Mouse (Mus musculus) CH12.LX (cell line): ENCODE data around the gene Catsperz. TPM values are rescaled to one million over a fixed set of nuclear protein-coding genes. Genes with fewer than 3 reads are reported as not detected.

ENCODE experiments used
- DNase-seq: peaks from one replicate; pipeline ENCODE4 v3.0.0-alpha.2; 2013; ENCODE audit errors: extremely low read depth
- H3K27ac ChIP-seq: 2 replicates; pipeline ENCODE4 v1.5.1; 2012; ENCODE audit warnings: low read depth, mild to moderate bottlenecking, control low read depth, moderate library complexity; ENCODE audit not compliant: insufficient read depth
- H3K27me3 ChIP-seq: replicated peaks from 2 replicates; pipeline ENCODE3; 2012; ENCODE audit warnings: inconsistent platforms
- H3K36me3 ChIP-seq, 2 experiments: replicated peaks in 1 of 2; 2 replicates each; pipeline versions ENCODE3 to v1.6.1; 2012; ENCODE audit warnings: inconsistent platforms in 1 of 2, low read length in 1 of 2, mild to moderate bottlenecking in 1 of 2, mixed read lengths in 1 of 2, moderate library complexity in 1 of 2; ENCODE audit not compliant: control insufficient read depth in 1 of 2, insufficient read depth in 1 of 2
- H3K4me1 ChIP-seq, 2 experiments: 2 replicates each; pipeline ENCODE4 v1.6.1; 2012; ENCODE audit warnings: inconsistent platforms in 1 of 2, moderate library complexity in 1 of 2; ENCODE audit not compliant: insufficient read depth in 2 of 2, control insufficient read depth in 1 of 2
- H3K4me2 ChIP-seq: 2 replicates; pipeline ENCODE4 v1.6.1; 2012; ENCODE audit warnings: low read depth, mild to moderate bottlenecking, control low read depth; ENCODE audit not compliant: poor library complexity, insufficient read depth, severe bottlenecking
- H3K4me3 ChIP-seq, 3 experiments: fragments of 150-350 bp in 1 of 3; sonication (generic) in 1 of 3; replicated peaks in 1 of 3; 2 replicates each; pipeline versions ENCODE3 to v1.5.1; 2011 to 2012; ENCODE audit warnings: low read depth in 2 of 3, low read length in 2 of 3, mild to moderate bottlenecking in 2 of 3, moderate library complexity in 2 of 3, control low read depth in 1 of 3, improper control_type of control experiment in 1 of 3, inconsistent platforms in 1 of 3, mixed read lengths in 1 of 3; ENCODE audit not compliant: poor library complexity in 1 of 3
- H3K79me2 ChIP-seq: replicated peaks from 2 replicates; pipeline ENCODE4 v1.6.1; 2012; ENCODE audit warnings: mild to moderate bottlenecking, moderate library complexity; ENCODE audit not compliant: control insufficient read depth, poor library complexity, insufficient read depth, severe bottlenecking; ENCODE audit errors: extremely low read depth
- H3K9ac ChIP-seq: 2 replicates; pipeline ENCODE4 v1.6.1; 2012; ENCODE audit warnings: low read depth, mild to moderate bottlenecking, control low read depth, moderate library complexity; ENCODE audit not compliant: insufficient read depth
- H3K9me3 ChIP-seq: replicated peaks from 2 replicates; pipeline ENCODE3; 2012; ENCODE audit warnings: low read length, inconsistent platforms, mixed read lengths
- BHLHE40 ChIP-seq: IDR thresholded peaks from 2 replicates; pipeline ENCODE4 v1.6.1; 2011; ENCODE audit warnings: mild to moderate bottlenecking, low read depth, low read length, improper control_type of control experiment
- CHD1 ChIP-seq: IDR thresholded peaks from 2 replicates; pipeline ENCODE4 v1.6.1; 2012; ENCODE audit warnings: low read depth, low read length, improper control_type of control experiment, inconsistent platforms
- CHD2 ChIP-seq: IDR thresholded peaks from 2 replicates; pipeline ENCODE4 v1.6.1; 2011; ENCODE audit warnings: low read length, improper control_type of control experiment
- CTCF ChIP-seq, 2 experiments: IDR thresholded peaks in 1 of 2; conservative IDR thresholded peaks in 1 of 2; 2 replicates each; pipeline ENCODE4 v1.5.1; 2011 to 2012; ENCODE audit warnings: low read depth in 2 of 2, low read length in 2 of 2, improper control_type of control experiment in 1 of 2, inconsistent platforms in 1 of 2, mild to moderate bottlenecking in 1 of 2, moderate library complexity in 1 of 2
- E2F4 ChIP-seq: IDR thresholded peaks from 2 replicates; pipeline ENCODE4 v1.6.1; 2011; ENCODE audit warnings: low read depth, low read length, improper control_type of control experiment; ENCODE audit not compliant: insufficient replicate concordance
- ELF1 ChIP-seq: IDR thresholded peaks from 2 replicates; pipeline ENCODE4 v1.6.1; 2014; ENCODE audit warnings: low read depth, mild to moderate bottlenecking, inconsistent platforms, low read length, improper control_type of control experiment
- EP300 ChIP-seq: IDR thresholded peaks from 2 replicates; pipeline ENCODE4 v1.6.1; 2011; ENCODE audit warnings: low read length, improper control_type of control experiment
- ETS1 ChIP-seq: conservative IDR thresholded peaks from 2 replicates; pipeline ENCODE4 v1.6.1; 2012; ENCODE audit warnings: low read depth, mild to moderate bottlenecking, inconsistent platforms, low read length, improper control_type of control experiment, moderate library complexity
- HCFC1 ChIP-seq: IDR thresholded peaks from 2 replicates; pipeline ENCODE4 v1.6.1; 2012; ENCODE audit warnings: low read depth, mild to moderate bottlenecking, inconsistent platforms, low read length, improper control_type of control experiment
- IRF4 ChIP-seq: IDR thresholded peaks from 2 replicates; pipeline ENCODE4 v1.6.1; 2014; ENCODE audit warnings: low read depth, mild to moderate bottlenecking, inconsistent platforms, low read length, improper control_type of control experiment
- JUND ChIP-seq: conservative IDR thresholded peaks from 2 replicates; pipeline ENCODE4 v1.6.1; 2011; ENCODE audit warnings: low read depth, low read length, improper control_type of control experiment
- KAT2A ChIP-seq: IDR thresholded peaks from 2 replicates; pipeline ENCODE4 v1.6.1; 2012; ENCODE audit warnings: low read length, improper control_type of control experiment, inconsistent platforms; ENCODE audit not compliant: insufficient replicate concordance
- MAFK ChIP-seq: IDR thresholded peaks from 2 replicates; pipeline ENCODE4 v1.6.1; 2011; ENCODE audit warnings: low read length, improper control_type of control experiment; ENCODE audit not compliant: insufficient replicate concordance
- MAX ChIP-seq: IDR thresholded peaks from 2 replicates; pipeline ENCODE4 v1.6.1; 2011; ENCODE audit warnings: low read length, improper control_type of control experiment
- MAZ ChIP-seq: IDR thresholded peaks from 2 replicates; pipeline ENCODE4 v1.6.1; 2012; ENCODE audit warnings: low read depth, mild to moderate bottlenecking, inconsistent platforms, low read length, improper control_type of control experiment, moderate library complexity
- MEF2A ChIP-seq: IDR thresholded peaks from 2 replicates; pipeline ENCODE4 v1.6.1; 2014; ENCODE audit warnings: low read depth, mild to moderate bottlenecking, inconsistent platforms, low read length, improper control_type of control experiment, borderline replicate concordance
- MXI1 ChIP-seq: IDR thresholded peaks from 2 replicates; pipeline ENCODE4 v1.6.1; 2011; ENCODE audit warnings: mild to moderate bottlenecking, low read depth, low read length, improper control_type of control experiment
- MYC ChIP-seq: IDR thresholded peaks from 2 replicates; pipeline ENCODE4 v1.6.1; 2011; ENCODE audit warnings: low read depth, mild to moderate bottlenecking, improper control_type of control experiment, low read length
- NELFE ChIP-seq: IDR thresholded peaks from 2 replicates; pipeline ENCODE4 v1.6.1; 2011; ENCODE audit warnings: low read depth, low read length, improper control_type of control experiment
- NRF1 ChIP-seq: IDR thresholded peaks from 2 replicates; pipeline ENCODE4 v1.6.1; 2014; ENCODE audit warnings: low read depth, mild to moderate bottlenecking, inconsistent platforms, low read length, improper control_type of control experiment, moderate library complexity
- PAX5 ChIP-seq: IDR thresholded peaks from 2 replicates; pipeline ENCODE4 v1.6.1; 2012; ENCODE audit warnings: low read length, inconsistent platforms, mixed read lengths
- POLR2A ChIP-seq: IDR thresholded peaks from 2 replicates; pipeline ENCODE4 v1.6.1; 2011; ENCODE audit warnings: low read depth, mild to moderate bottlenecking, improper control_type of control experiment, low read length
- POLR2AphosphoS2 ChIP-seq: IDR thresholded peaks from 2 replicates; pipeline ENCODE4 v1.6.1; 2011; ENCODE audit warnings: low read depth, low read length, improper control_type of control experiment
- RAD21 ChIP-seq: IDR thresholded peaks from 2 replicates; pipeline ENCODE4 v1.6.1; 2011; ENCODE audit warnings: low read depth, mild to moderate bottlenecking, low read length, improper control_type of control experiment, moderate library complexity
- RCOR1 ChIP-seq: conservative IDR thresholded peaks from 2 replicates; pipeline ENCODE4 v1.6.1; 2012; ENCODE audit warnings: low read depth, mild to moderate bottlenecking, inconsistent platforms, low read length, improper control_type of control experiment
- SIN3A ChIP-seq: IDR thresholded peaks from 2 replicates; pipeline ENCODE4 v1.6.1; 2012; ENCODE audit warnings: low read length, improper control_type of control experiment, inconsistent platforms
- SMC3 ChIP-seq: IDR thresholded peaks from 2 replicates; pipeline ENCODE4 v1.6.1; 2011; ENCODE audit warnings: low read depth, low read length, improper control_type of control experiment
- TBP ChIP-seq: conservative IDR thresholded peaks from 2 replicates; pipeline ENCODE4 v1.6.1; 2011; ENCODE audit warnings: low read depth, low read length, improper control_type of control experiment
- TCF12 ChIP-seq: IDR thresholded peaks from 2 replicates; pipeline ENCODE4 v1.6.1; 2014; ENCODE audit warnings: low read depth, mild to moderate bottlenecking, inconsistent platforms, low read length, improper control_type of control experiment
- UBTF ChIP-seq: IDR thresholded peaks from 2 replicates; pipeline ENCODE4 v1.6.1; 2012; ENCODE audit warnings: low read depth, mild to moderate bottlenecking, inconsistent platforms, low read length, improper control_type of control experiment, moderate library complexity
- USF1 ChIP-seq: IDR thresholded peaks from 2 replicates; pipeline ENCODE4 v1.6.1; 2014; ENCODE audit warnings: low read depth, mild to moderate bottlenecking, inconsistent platforms, low read length, improper control_type of control experiment
- USF2 ChIP-seq: conservative IDR thresholded peaks from 2 replicates; pipeline ENCODE4 v1.6.1; 2011; ENCODE audit warnings: low read depth, low read length, improper control_type of control experiment
- ZC3H11A ChIP-seq: IDR thresholded peaks from 2 replicates; pipeline ENCODE4 v1.6.1; 2012; ENCODE audit warnings: low read depth, mild to moderate bottlenecking, inconsistent platforms, low read length, improper control_type of control experiment
- ZKSCAN1 ChIP-seq: IDR thresholded peaks from 2 replicates; pipeline ENCODE4 v1.6.1; 2012; ENCODE audit warnings: low read depth, inconsistent platforms, low read length, improper control_type of control experiment, borderline replicate concordance
- ZNF384 ChIP-seq: IDR thresholded peaks from 2 replicates; pipeline ENCODE4 v1.6.1; 2012; ENCODE audit warnings: low read depth, low read length, improper control_type of control experiment, inconsistent platforms
- dilution Hi-C: fragments of 300-500 bp; cut with MboI; formaldehyde crosslinking; loops from 2 replicates; pipeline ENCODE4 v1.14.3; 2020; ENCODE audit warnings: low sequenced_read_pairs; ENCODE audit not compliant: extremely low pct_unique_long_range_greater_than_20kb, extremely low pct_ligation_motif_present
- in situ Hi-C: fragments of 300-500 bp; cut with MboI; formaldehyde crosslinking; loops from 3 replicates; pipeline ENCODE4 v1.14.3; 2019; ENCODE audit warnings: low sequenced_read_pairs, low pct_ligation_motif_present, low pct_unique_long_range_greater_than_20kb, mixed read lengths
- polyA plus RNA-seq: library from polyadenylated mRNA; unstranded; fragments of >175 nt; gene quantifications from 2 replicates; pipeline ENCODE4 v1.2.1, GENCODE M21; 2012; ENCODE audit warnings: low read depth; ENCODE audit not compliant: insufficient read length
- total RNA-seq, 2 experiments: library from RNA; depleted of rRNA; stranded (reverse); fragments of 300-350 nt in 1 of 2; fragments of >200 nt in 1 of 2; gene quantifications; 2 replicates each; pipeline ENCODE4 v1.2.3; 2012 to 2014

Gene Catsperz
- total and polyA plus RNA-seq, 3 experiments, result not detected

- TF ChIP-seq CHD2 (no peak), RCOR1 (no peak), ETS1 (no peak), UBTF (0 out of 2 replicates have a peak, but pooled peaks have one; percentile 24), HCFC1 (peak; percentile 21; the same call in 1 of the 2 replicates), TBP (no peak), MYC (no peak), ZNF384 (no peak), POLR2AphosphoS2 (peak; percentile 85; the same call in 1 of the 2 replicates)
These were observed 17.1 kb upstream of the Catsperz start, which contains the start of gene Gpr137 (continued) for GRCm38 (mm10) chr19:6942249-6942691.

- peak within 1 kb of the TSS; percentile 71 to 78 (median 77) for H3K4me3 ChIP-seq
- peak within 1 kb of the TSS; percentile 81 for H3K9ac ChIP-seq
- dilution Hi-C loops, result no loop called here
- peaks cover 0 to 28% of the 10 kb centered on the region in 2 experiments for H3K36me3 ChIP-seq
- no peaks in the 10 kb centered on the region for H3K79me2 ChIP-seq
- in situ Hi-C loops, result no loop called here
- H3K9me3 ChIP-seq, result no peaks in the 10 kb centered on the region
- peak; percentile 86 for DNase-seq
- H3K4me1 ChIP-seq, result peaks cover 6 to 24% of the 10 kb centered on the region in 2 experiments
- peak within 1 kb of the TSS; percentile 85 for H3K4me2 ChIP-seq
- H3K27me3 ChIP-seq, result no peaks in the 10 kb centered on the region
- peak within 1 kb of the TSS; percentile 71 for H3K27ac ChIP-seq
- TF ChIP-seq CHD2 (no peak), SIN3A (peak; percentile 97), IRF4 (no peak), ZC3H11A (no peak), EP300 (no peak), MEF2A (no peak), MXI1 (peak; percentile 77), ZNF384 (no peak), TBP (no peak), ZKSCAN1 (no peak), POLR2A (peak; percentile 72), POLR2AphosphoS2 (no peak), JUND (no peak), KAT2A (no peak; the same call in 1 of the 2 replicates), MAZ (no peak; the same call in 1 of the 2 replicates), CTCF (conservative IDR thresholded peaks at IDR 0.05 in 1 of 2, IDR thresholded peaks at IDR 0.05 in 1 of 2; ENCODE audit: low read depth in 2 of 2, low read length in 2 of 2) (no peak), E2F4 (no peak), USF2 (no peak), HCFC1 (peak; percentile 83), TCF12 (peak; percentile 59; the same call in 1 of the 2 replicates), CHD1 (no peak), MYC (no peak), BHLHE40 (no peak), MAFK (no peak), ELF1 (peak; percentile 95), RCOR1 (no peak), USF1 (no peak), MAX (no peak), PAX5 (no peak), NRF1 (peak; percentile 87), SMC3 (no peak), NELFE (peak; percentile 60), RAD21 (no peak)
These were observed 16.4 kb upstream of the Catsperz start, which contains the start of gene Bad for GRCm38 (mm10) chr19:6941372-6942248. Gene Bad, plus strand, starts transcription at chr19:6941861.
